Mouse (Mus musculus) macrophage (primary cell): ENCODE measurements around the gene Pou2f1. TPM values are rescaled to one million over a fixed set of nuclear protein-coding genes. Genes with fewer than 3 reads are reported as not detected.

ENCODE experiments used
- H3K27ac ChIP-seq: fragments of 350-480 bp; formaldehyde crosslinking; 2 replicates; pipeline ENCODE4 v1.9.0; 2021
- H3K36me3 ChIP-seq: fragments of 350-480 bp; formaldehyde crosslinking; 2 replicates; pipeline ENCODE4 v1.9.0; 2021; ENCODE audit errors: inconsistent target
- H3K4me3 ChIP-seq: fragments of 350-480 bp; formaldehyde crosslinking; 2 replicates; pipeline ENCODE4 v1.9.0; 2021; ENCODE audit errors: inconsistent target
- H3K79me2 ChIP-seq: fragments of 350-480 bp; formaldehyde crosslinking; 2 replicates; pipeline ENCODE4 v1.9.0; 2021; ENCODE audit errors: inconsistent target
- WGBS: methylation state at CpG from one replicate; pipeline ENCODE4 v1.1.7; 2026; ENCODE audit warnings: inconsistent platforms; ENCODE audit not compliant: missing documents; 5-methylcytosine and 5-hydroxymethylcytosine counted together
- polyA plus RNA-seq: library from polyadenylated mRNA; stranded (reverse); fragments of 250-400 nt; gene quantifications from 3 replicates; pipeline ENCODE4 v1.2.4, GENCODE M21; 2018; ENCODE audit warnings: inconsistent platforms

Pou2f1 gene
- polyA plus RNA-seq, 1 experiment from 2014 or later = 6.4 TPM

DNA sequence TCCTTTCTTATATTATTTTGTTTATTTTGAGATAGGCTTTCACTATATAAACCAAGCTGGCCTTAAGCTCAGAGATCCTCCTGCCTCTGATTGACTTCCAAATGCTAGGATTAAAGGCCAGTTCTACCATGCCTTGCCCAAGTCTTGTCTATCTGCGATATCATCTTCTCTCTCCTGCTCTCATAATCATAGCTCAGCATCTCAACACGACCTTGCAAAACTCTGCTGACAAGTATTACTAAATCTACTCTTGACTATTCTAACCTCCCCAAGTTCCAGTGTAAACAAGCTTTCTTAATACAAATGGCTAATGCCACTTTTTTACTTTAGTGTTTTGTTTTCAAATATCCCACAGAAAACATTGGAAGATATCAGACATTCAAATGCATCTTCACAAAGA lies 94.3 kb downstream of the Pou2f1 start:
- Histone ChIP-seq H3K4me3 (no peak overlapping the region), H3K79me2 (no peaks in the 10 kb centered on the region), H3K27ac (no peak overlapping the region), H3K36me3 (no peaks in the 10 kb centered on the region; the same call in 1 of the 2 replicates)
- 97% methylated on average over 2 of the region's 2 CpGs for WGBS

- H3K4me3 ChIP-seq = no peak overlapping the region
- WGBS = 94% methylated on average over 1 of the region's 1 CpGs
- H3K79me2 ChIP-seq = no peaks in the 10 kb centered on the region
- H3K27ac ChIP-seq = no peak overlapping the region
- H3K36me3 ChIP-seq = peaks cover 4% of the 10 kb centered on the region; the same call in 1 of the 2 replicates
Observed at GRCm38 (mm10) chr1:165903596-165903995, 98.9 kb downstream of the Pou2f1 start.

- Histone ChIP-seq H3K79me2 (no peaks in the 10 kb centered on the region), H3K27ac (no peak overlapping the region), H3K36me3 (peaks cover 10% of the 10 kb centered on the region; the same call in 1 of the 2 replicates), H3K4me3 (no peak overlapping the region)
- WGBS = 90% methylated on average over 2 of the region's 2 CpGs
Observed at GRCm38 (mm10) chr1:165891686-165892085, 110.8 kb downstream of the Pou2f1 start.

- WGBS = 84% methylated on average over 8 of the region's 8 CpGs
- 0 out of 2 replicates have a peak, but pooled peaks cover 4% of the 10 kb centered on the region for H3K36me3 ChIP-seq
- no peak overlapping the region for H3K27ac ChIP-seq
- no peaks in the 10 kb centered on the region for H3K79me2 ChIP-seq
- H3K4me3 ChIP-seq = no peak overlapping the region
Observed at GRCm38 (mm10) chr1:165882146-165882900, 120.2 kb downstream of the Pou2f1 start.

- Histone ChIP-seq H3K79me2 (no peaks in the 10 kb centered on the region), H3K4me3 (no peak overlapping the region), H3K36me3 (0 out of 2 replicates have a peak, but pooled peaks cover 4% of the 10 kb centered on the region), H3K27ac (no peak overlapping the region)
- WGBS = 100% methylated on average over 2 of the region's 2 CpGs
Observed at GRCm38 (mm10) chr1:165878751-165879150, 123.7 kb downstream of the Pou2f1 start.

DNA sequence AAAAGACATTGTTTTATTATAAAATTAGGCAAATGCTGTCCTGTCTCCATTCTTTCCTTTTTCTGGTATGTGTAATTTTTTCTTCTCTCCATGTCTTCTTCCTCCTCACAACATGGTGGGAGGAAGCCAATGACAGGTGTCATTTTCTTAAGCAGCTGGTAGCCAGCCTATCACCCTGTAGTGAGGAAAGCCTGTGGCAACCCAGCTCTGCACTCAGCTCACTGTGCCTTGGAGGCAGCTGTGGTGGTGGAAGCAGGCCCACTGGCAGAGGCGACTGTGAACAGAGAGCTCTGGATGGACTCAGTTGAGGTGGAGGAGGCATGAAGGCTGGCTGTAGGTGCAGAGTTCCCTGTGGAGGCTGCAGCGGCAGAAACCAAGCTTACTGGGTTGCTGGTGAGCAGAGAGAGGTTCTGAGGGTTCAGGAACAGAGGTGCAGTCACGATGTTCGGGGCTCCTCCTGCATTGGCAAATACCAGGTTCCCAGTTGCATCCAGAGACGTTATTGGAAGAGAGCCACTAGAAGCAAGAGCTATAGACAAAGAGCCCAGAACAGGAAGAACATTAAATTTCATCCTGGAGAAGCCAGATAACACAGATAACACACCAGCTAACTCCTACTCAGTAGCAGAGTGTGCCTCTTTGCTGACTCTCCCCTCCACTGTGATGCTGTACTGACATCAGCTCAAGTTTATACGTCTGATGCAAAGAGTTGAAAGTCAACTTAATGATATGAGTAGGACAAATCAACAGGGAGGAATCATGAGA lies 126.8 kb downstream of the Pou2f1 start:
- no peak overlapping the region for H3K27ac ChIP-seq
- H3K4me3 ChIP-seq = no peak overlapping the region
- H3K36me3 ChIP-seq = 0 out of 2 replicates have a peak, but pooled peaks cover 4% of the 10 kb centered on the region
- 97% methylated on average over 6 of the region's 6 CpGs for WGBS
- H3K79me2 ChIP-seq = no peaks in the 10 kb centered on the region

DNA sequence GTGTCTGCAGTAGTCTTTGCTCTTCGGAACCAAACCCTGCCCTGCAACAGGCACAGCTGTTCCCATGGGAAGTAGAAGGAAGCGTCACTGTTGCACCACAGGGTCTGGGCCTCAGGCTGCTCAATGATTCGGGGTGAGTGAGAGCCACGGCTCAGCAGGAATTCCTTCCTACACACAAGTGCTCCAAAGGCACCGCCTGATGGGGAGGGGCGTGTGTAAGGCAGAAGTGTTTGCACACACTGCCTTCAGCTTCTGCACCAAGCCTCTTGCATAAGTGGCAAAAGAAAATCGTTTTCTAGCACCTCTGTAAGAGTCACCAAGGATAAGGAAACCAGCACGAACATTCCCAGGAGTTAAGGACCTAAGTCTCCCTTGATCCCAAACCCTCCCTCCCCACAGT lies 127.8 kb downstream of the Pou2f1 start:
- Histone ChIP-seq H3K4me3 (no peak overlapping the region), H3K79me2 (no peaks in the 10 kb centered on the region), H3K27ac (no peak overlapping the region), H3K36me3 (0 out of 2 replicates have a peak, but pooled peaks cover 4% of the 10 kb centered on the region)
- 80% methylated on average over 8 of the region's 8 CpGs for WGBS

GRCm38 (mm10) chr1:165868659-165869058 lies 133.8 kb downstream of the Pou2f1 start:
- WGBS = 98% methylated on average over 6 of the region's 8 CpGs
- H3K4me3 ChIP-seq = no peak overlapping the region
- no peak overlapping the region for H3K27ac ChIP-seq
- no peaks in the 10 kb centered on the region for H3K36me3 ChIP-seq
- H3K79me2 ChIP-seq = no peaks in the 10 kb centered on the region

DNA sequence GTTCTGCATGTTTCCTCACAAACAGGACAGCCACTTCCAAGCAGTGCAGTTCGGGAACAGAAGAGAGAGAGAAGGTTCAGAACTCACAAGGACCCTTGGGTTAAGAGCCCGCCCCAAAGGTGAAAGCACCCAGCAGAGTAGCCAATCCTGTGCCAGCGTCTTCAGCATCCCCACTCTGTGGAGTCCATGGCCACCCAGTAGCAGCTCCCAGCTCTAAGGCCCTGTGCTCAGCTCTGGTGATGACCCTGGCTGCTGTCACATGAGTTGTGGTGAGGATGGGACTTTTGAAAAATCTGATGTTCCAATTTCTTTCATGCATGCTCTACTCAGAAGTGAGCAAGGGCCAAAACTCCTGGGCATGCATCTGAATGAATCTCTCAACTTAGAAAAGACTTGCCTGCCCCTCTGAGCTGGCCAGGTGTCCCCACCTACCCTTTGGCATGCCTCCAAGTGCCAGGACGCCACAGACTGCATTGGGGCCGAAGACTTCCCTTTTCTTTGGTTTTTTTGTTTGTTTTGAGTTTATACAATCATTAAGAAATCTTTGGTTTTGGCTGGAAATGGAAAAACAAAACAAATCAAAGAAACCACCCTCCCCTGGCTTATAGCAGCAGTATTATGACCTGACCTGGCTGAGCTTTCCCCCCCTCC lies 135.7 kb downstream of the Pou2f1 start:
- H3K27ac ChIP-seq = no peak overlapping the region
- 62% methylated on average over 5 of the region's 5 CpGs for WGBS
- no peak overlapping the region for H3K4me3 ChIP-seq
- H3K79me2 ChIP-seq = no peaks in the 10 kb centered on the region
- H3K36me3 ChIP-seq = no peaks in the 10 kb centered on the region

DNA sequence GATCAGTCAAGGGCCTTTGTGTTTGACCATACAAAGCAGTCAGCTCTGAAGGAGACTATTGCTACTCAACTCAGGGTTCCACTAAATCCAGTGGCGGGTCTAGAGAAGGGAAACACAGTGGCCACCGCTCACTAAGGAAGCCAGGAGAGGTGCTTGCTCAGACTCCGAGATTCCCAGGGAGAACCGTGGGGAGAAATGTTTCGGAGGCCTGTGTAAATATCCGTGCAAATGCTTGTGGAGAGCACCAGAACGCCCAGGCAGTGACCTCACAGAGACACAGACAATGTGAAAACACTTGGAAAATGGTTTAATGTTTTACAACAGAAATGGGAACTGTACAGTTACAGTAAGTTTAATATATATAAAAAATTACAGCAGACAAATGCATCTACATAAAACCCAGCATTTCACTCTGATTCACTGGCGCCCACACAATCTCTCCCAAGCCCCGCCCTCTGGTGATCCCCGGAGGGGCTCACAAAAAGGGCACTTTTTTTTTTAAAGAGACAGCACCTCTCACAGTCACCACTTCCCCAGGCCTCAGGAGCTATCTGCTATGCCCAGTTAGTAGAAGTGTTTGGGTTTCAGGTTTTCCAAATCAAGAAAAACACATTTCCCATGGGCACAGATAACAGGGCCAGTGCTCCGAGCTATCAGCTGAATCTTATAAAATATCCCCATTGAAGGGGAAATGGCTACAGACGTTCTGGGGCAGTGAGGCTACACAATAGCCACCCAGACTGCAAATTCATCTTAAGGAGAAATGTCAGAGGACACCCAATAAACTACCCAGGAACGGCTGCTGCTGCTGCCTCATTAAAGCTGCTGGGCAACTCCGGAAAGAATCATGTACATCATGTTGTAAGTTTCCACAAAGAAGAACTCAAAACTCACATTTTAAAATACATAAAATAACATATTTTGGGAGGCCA lies 137.3 kb downstream of the Pou2f1 start:
- H3K36me3 ChIP-seq = no peaks in the 10 kb centered on the region
- WGBS = 86% methylated on average over 14 of the region's 14 CpGs
- no peaks in the 10 kb centered on the region for H3K79me2 ChIP-seq
- no peak overlapping the region for H3K27ac ChIP-seq
- no peak overlapping the region for H3K4me3 ChIP-seq

DNA sequence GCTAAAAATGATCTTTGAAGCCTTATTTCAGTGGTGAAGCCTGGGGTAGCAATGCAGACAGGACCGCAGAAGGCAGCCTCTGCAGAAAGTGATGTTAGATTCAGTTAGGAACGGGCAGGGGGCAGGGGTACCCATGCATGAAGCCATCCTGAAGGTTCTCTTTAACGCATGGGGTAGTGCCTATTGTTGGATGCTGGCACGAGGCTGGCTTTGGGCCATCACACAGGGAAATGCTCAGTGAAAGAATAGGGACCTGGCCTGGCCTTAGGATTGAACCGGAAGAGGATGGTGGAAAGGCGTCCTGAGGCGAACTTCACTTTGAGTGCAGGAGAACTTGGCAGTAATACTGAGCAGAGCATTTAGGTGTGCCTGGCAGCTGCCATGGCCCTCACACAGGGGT lies 140.4 kb downstream of the Pou2f1 start:
- WGBS = 95% methylated on average over 7 of the region's 7 CpGs
- Histone ChIP-seq H3K27ac (no peak overlapping the region), H3K36me3 (no peaks in the 10 kb centered on the region), H3K4me3 (no peak overlapping the region), H3K79me2 (no peaks in the 10 kb centered on the region)

- Histone ChIP-seq H3K4me3 (no peak overlapping the region), H3K36me3 (no peaks in the 10 kb centered on the region), H3K27ac (no peak overlapping the region), H3K79me2 (no peaks in the 10 kb centered on the region)
- WGBS = 92% methylated on average over 3 of the region's 3 CpGs
Observed at GRCm38 (mm10) chr1:165861235-165861609, 141.3 kb downstream of the Pou2f1 start.

DNA sequence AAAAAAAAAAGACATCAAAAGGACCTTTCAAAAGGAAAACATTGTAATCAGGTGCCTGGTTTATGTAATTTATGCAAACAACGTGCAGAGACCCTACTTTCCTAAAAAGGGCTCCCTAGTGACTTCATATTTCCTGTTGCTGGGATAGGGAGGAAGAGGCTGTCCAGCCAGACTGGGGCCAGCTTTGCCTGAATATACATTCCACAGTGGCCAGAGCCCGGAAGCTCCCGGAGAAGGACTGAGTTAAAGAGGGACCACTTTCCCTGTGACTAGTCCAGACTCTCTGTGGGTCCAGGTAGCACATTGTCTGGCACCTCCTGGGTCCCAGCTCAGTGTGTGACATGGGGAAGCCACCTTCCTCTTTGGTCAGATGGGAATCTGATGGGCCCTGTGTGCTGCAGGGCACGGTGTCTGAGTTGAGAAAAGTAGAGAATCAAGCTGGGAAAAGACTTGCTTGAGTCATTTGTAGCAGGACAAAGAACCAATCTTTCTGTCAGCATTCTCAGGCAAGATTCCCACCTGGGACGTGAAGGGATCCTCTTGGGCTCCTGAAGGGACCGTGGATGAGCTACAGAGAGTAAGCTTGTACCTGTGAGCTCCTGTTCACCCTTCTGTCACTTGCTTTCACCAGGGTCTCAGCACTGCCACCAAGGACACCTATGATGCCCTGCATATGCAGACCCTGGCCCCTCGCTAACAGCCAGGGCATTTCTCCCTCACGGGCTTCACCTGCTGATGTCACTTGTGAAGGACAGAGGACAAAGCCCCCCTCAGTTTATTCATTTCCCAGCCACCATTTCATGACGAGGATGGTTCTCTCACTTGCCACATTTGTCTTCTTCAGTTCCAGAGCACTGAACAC lies 141.9 kb downstream of the Pou2f1 start:
- 80% methylated on average over 9 of the region's 9 CpGs for WGBS
- no peak overlapping the region for H3K27ac ChIP-seq
- H3K79me2 ChIP-seq = no peaks in the 10 kb centered on the region
- no peak overlapping the region for H3K4me3 ChIP-seq
- no peaks in the 10 kb centered on the region for H3K36me3 ChIP-seq
